Mouse (Mus musculus): ENCODE measurements around the gene Tubgcp2. TPM values are rescaled to one million over a fixed set of nuclear protein-coding genes. Genes with fewer than 3 reads are reported as not detected.

The Tubgcp2 gene
- total RNA-seq, 2 experiments from 2014 or later, result 39.9 to 40.6 TPM

DNA sequence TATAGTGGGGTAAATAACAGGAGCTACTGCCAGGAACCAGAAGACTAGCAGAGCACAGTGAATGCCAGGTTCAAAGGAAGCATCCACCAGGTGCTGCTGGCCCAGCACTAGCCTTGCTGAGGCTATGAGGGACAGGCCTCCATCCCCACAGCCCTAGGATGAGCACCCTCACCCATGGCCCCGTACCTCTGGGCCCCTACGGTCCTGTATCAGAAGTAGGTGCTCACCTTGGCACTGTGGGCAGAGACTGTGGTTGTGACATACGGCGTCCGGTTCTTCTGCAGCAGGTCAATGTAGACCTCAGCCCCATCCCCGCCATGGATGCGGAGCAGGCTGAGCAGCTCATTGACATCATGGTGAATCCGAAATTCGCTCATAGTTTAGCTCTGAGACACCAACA, 3.1 kb downstream of the Tubgcp2 start:
- no peak overlapping the region for H3K4me3 ChIP-seq
- no peak overlapping the region for H3K27ac ChIP-seq
- no peak for DNase-seq (ENCODE audit: low spot score in 2 of 2)
- no peak for TF ChIP-seq CTCF (conservative IDR thresholded peaks at IDR 0.05)

DNA sequence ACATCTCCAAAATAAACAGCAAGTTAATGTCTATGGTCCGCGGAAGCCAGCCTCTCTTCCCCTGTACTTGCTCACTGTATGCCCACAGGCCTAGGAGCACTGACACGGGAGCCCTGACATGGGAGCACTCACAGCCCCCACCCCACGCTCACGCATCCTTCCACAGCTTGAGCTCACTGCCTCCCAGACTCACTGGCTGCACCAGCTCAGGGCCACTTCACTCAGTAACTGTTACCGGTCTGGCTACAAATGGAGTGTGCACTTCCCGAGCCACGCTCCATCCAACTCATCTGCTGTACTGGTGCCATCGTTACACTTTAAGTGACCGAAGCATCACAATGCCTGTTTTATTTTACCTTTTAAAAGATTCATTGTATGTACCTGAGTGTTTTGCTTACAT, 4.1 kb downstream of the Tubgcp2 start:
- Histone ChIP-seq H3K4me3 (no peak overlapping the region), H3K27ac (no peak overlapping the region)
- TF ChIP-seq CTCF (conservative IDR thresholded peaks at IDR 0.05), result no peak
- DNase-seq (ENCODE audit: low spot score in 2 of 2), result no peak

DNA sequence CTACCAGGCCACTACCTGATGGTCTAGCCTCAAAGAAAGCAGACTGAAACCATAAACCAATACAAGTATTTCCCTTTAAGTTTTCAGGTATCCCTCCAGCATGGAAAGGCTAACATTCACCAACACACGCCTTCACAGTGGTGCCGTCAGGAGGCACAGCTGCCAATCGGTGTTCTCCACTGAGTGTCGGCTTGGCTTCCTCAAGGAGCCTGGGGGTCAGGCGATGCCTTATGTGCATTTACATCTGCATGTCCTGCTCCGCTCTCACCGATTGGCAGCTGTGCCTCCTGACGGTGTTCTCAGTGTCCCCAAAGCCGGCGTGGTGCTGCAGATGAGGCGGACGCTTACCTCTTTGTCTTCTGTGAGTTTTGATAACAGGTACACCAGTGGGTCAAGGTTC, 4.7 kb downstream of the Tubgcp2 start:
- no peak overlapping the region for H3K4me3 ChIP-seq
- no peak for TF ChIP-seq CTCF (conservative IDR thresholded peaks at IDR 0.05)
- no peak for DNase-seq (ENCODE audit: low spot score in 2 of 2)
- H3K27ac ChIP-seq, result no peak overlapping the region

DNA sequence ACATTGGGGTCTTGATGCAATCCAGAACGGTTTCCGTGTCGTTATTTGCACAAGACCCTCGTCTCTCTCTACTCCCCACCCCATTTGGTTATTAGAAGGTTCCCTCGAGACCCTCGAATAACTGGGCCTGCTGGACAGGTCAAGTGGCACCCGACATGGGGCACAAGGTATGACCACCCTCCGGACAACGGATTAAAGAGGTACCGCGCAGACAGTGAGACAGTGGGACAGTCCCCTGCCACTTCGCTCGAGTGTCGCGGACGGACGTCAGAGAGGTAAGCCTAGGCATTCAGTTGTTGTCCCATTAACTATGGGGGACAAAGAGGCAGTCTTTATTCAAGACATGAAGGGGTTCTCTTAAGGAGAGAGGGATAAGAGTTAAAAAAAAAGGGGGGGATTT, 25.1 kb downstream of the Tubgcp2 start:
- DNase-seq (ENCODE audit: low spot score in 2 of 2), result no peak
- Histone ChIP-seq H3K4me3 (no peak overlapping the region), H3K27ac (no peak overlapping the region)
- no peak for TF ChIP-seq CTCF (conservative IDR thresholded peaks at IDR 0.05)

DNA sequence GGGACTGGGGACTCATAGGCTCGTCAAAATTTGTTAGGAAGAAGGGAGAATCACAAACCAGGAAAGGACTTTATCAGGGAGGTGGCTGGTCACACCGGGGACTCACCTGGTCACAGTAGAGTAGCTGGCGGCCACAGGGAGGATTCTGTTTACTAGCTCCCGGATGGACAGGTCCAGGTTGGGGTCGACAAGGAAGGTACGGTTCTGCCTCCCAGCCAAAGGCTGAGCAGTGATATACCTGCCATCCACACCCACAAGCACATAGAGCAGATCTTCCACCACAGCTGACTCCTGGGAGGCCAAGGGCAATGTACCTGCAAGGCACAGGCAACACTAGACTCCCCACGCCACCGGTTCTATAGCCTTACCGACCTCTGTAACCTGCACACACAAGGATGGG, 28.7 kb downstream of the Tubgcp2 start:
- TF ChIP-seq CTCF (conservative IDR thresholded peaks at IDR 0.05), result no peak
- H3K4me3 ChIP-seq, result no peak overlapping the region
- H3K27ac ChIP-seq, result no peak overlapping the region
- no peak for DNase-seq (ENCODE audit: low spot score in 2 of 2)

DNA sequence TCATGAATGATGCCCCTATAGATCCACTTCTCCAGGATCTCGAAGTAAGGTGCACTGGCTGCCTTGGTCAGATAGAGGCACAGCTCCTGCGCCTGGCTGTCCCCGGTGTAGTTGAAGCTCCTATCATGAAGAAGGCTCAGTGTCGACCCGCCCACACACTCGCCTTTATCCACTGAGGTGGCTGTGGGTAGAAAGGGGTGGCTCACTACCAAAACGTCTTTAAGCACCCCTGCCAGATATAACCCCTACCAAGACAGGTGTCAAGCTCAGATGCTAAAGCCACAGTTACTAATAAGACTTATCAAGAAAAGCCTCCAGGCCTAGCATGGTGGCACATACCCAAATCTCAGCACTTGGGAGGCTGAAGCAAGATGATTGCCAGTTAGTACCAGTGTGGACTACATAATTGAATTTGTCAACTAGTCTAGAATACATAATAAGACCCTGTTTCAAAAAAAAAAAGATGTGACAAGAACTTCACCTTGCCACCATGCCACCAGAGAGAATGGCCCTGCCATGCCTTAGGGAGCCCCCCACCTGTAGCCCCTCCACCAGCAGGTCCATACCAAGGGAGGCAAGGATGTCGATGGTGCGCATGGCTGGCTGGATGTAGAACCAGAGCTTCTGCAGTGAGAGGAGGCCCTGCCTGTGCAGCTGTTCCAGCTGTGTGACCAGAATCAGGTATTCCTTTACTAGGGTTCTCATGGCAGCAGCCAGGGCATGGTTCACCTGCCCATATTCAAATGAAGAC, 29.4 kb downstream of the Tubgcp2 start:
- DNase-seq (ENCODE audit: low spot score in 2 of 2), result no peak
- TF ChIP-seq CTCF (conservative IDR thresholded peaks at IDR 0.05), result no peak
- Histone ChIP-seq H3K4me3 (no peak overlapping the region), H3K27ac (no peak overlapping the region)

DNA sequence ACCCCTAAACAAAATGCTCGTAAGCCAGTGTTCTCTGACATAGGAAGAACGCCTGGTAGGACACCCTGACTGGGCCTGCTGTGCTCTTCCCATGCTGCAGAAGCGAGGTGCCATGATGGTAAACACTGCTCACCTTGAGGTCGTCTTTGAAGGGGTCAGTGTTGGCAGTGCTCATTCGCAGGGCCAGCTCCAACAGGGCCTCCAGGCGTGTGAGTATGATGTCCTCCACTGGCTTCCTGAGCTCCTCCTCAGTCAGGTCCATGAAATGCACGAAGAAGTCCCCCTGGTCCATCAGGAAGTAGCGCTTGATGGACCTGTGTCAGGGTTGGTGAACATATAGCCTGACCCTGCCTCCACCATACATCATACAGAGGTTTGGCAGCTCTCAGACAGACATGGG, 31.8 kb downstream of the Tubgcp2 start:
- TF ChIP-seq CTCF (conservative IDR thresholded peaks at IDR 0.05), result no peak
- no peak for DNase-seq (ENCODE audit: low spot score in 2 of 2)
- no peak overlapping the region for H3K27ac ChIP-seq
- H3K4me3 ChIP-seq, result no peak overlapping the region

DNA sequence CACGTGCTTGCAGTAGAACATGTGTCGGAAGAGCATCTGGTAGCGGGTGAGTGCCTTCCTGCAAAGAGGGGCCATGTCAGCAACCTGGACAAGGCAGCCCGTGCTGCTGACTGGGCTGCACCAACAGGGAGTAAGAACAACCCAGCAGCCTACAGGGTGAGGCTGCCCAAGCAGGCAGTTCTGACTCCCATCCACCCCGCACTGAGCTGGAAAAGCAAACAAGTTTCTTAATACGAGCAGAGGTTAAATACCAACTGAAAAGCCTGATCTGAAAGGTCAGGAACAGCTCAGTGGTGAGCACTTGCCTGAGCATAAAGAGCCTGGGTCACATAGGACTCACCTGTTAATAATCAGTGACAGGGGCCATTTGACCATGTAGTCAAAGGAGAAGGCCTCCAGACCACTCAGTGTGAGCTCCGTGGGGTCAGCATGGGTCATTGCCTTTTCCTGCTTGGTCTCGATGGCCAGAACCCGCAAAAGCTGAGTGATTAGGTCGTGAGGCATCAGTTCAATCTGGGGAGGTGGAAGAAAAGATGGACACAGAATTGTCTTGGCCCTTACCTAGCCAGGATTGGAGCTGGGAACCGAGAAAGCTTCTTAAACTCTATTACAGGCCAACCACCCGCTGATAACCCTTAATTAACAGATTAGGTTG, 35.3 kb downstream of the Tubgcp2 start:
- no peak for TF ChIP-seq CTCF (conservative IDR thresholded peaks at IDR 0.05)
- Histone ChIP-seq H3K4me3 (no peak overlapping the region), H3K27ac (no peak overlapping the region)
- no peak for DNase-seq (ENCODE audit: low spot score in 2 of 2)

DNA sequence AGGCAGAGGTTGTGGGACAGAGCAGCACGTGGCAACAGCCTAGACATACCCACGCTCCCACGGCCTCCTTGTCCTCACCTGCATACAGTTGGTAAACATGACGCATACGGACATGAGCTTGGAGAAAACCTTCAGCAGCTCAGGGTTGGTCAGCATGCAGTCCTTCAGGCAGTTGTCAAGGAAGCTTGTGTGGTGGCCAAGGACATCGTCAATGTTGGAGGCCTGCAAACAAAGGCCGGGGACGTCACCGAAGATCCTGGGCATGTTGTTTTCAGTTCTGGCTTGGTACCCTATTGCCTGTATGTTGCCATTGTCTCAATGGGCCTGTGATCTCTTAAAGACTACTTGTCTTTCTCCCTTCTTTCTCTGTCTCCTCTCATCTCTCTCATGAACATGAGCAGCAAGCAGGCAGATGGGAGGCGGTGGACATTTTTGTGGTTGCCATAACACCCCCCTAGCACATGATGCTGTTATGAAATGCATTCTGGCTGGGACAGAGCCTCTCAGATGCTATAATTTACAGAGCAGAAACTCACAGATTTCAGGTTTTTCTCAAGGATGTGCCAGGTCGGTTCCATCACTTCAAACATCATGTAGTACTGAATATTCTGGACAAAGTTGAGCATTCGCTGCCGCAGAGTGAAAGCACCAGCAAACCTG, 37.6 kb downstream of the Tubgcp2 start:
- H3K4me3 ChIP-seq, result peak overlapping the region; percentile 20
- TF ChIP-seq CTCF (conservative IDR thresholded peaks at IDR 0.05), result no peak
- peak; percentile 36 to 51 for DNase-seq (ENCODE audit: low spot score in 2 of 2)
- H3K27ac ChIP-seq, result peak overlapping the region; percentile 76

DNA sequence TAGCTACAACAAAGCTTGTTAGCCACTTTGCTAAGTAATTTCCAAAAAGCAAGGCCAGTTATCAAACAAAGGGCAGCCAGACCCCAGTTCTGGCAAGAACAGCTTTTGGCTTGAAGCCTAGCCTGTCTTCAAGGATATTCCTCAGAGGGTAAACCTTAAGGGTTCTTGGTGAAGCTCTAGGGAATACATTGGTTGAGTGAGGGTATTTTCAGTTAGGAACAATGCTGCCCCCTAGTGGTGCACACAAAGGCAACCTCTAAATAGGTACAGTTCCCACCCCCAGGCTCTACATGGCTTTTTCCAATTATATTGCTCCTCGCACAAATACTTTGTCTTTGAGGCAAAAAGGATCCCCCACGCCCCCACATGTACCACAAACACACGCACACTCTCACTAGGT, 41.8 kb downstream of the Tubgcp2 start:
- Histone ChIP-seq H3K27ac (peak overlapping the region; percentile 76), H3K4me3 (no peak overlapping the region)
- TF ChIP-seq CTCF (conservative IDR thresholded peaks at IDR 0.05), result peak; percentile 97
- peak; percentile 74 to 77 for DNase-seq (ENCODE audit: low spot score in 2 of 2)

DNA sequence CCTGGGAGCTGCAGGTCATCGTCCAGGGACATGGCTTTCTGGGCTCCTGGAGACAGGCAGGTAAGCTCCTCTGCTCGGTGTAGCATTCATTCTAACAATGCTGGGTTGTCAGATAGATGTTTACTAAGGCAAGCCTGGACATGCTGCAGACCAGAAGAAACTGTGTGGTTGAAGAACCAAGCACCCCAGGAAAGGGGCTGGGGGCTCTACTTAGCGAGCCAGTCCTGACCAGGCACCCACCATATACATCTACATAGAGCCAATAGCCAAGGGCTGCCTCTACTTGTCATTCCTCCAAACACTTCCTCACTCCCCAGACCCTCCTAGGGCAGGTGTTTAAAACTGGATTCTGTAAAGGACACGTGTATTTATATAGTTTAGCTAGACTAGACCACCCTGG, 42.3 kb downstream of the Tubgcp2 start:
- no peak for DNase-seq (ENCODE audit: low spot score in 2 of 2)
- H3K27ac ChIP-seq, result peak overlapping the region; percentile 76
- no peak for TF ChIP-seq CTCF (conservative IDR thresholded peaks at IDR 0.05)
- no peak overlapping the region for H3K4me3 ChIP-seq

DNA sequence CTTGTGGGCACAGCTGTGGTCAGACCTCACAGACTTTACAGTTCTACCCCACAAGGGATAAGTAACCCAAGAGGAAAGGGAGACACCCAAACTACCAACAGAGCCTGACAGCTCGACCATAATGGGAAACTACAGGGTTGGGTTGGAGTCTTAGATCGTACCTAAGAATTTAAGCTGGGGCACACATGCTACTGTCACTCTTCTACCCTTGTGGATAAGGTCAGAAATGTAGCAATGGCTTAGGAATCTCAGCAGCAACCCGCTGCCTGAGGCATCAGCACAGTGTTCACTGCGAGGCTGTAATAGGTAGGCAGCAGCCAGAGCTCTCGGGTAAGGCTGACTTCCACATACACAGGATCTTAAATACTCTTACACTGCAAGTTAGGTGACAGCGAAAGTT, 42.9 kb downstream of the Tubgcp2 start:
- no peak overlapping the region for H3K4me3 ChIP-seq
- H3K27ac ChIP-seq, result no peak overlapping the region
- DNase-seq (ENCODE audit: low spot score in 2 of 2), result no peak
- TF ChIP-seq CTCF (conservative IDR thresholded peaks at IDR 0.05), result no peak

DNA sequence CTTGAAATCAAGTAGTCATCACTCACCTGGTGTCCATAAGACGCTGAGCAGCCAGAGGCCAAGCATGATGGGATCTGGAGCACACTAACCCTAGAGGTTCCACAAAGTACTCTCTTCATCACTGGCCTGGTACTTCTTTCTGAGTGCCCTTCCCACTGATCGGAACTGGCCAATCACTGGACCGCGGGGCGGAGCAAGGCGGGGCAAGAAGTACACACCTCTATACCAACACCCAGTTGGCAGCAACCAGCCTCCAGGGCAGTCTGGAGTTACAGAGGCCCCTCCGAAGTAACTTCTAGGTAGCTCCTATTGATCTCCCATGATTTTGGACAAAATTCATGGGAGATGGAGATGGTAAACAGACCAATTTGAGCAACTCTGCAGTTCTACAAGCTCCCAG, 44.1 kb downstream of the Tubgcp2 start, which contains the start of gene Adam8:
Adam8 (minus strand) TSS at position 157 of the 400 bp plus-strand sequence.
- no peak for DNase-seq (ENCODE audit: low spot score in 2 of 2)
- Histone ChIP-seq H3K4me3 (no peak within 1 kb of the TSS), H3K27ac (no peak within 1 kb of the TSS)
- no peak for TF ChIP-seq CTCF (conservative IDR thresholded peaks at IDR 0.05)

All from layer of hippocampus, adult 2 months (tissue).